ENCODE assay signal across 8 mouse cellular contexts in the genomic region with DNA sequence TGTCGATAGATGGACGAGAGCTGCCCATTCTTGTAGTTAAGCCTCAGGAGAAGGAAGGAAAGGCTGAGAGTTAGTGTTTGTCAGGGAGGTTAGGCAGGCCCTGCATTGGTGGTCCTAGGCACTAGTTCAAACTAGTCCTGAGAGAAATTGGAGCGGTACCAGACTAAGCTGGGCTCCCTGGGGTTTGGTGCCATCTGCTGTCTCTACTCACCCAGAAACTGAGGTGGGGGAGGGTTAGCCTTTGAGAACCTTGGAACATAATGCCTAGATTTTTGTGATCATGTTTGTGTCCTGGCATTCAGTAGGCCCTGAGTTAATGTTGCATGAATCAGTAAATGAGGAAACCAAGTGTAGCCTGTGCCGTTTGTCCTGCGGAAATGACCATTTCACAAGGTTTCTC. TPM values are rescaled to one million over a fixed set of nuclear protein-coding genes. Genes with fewer than 3 reads are reported as not detected.
DNase-seq lines count a peak whose midpoint lies in the region; ATAC-seq and TF ChIP-seq lines count a peak whose summit lies in the region.

No protein-coding gene starts in this region.

- no peaks in the 10 kb centered on the region for H3K9me3 ChIP-seq in ES-E14 (ENCODE audit: control insufficient read depth, insufficient read depth, low read depth, low read length)
- no peaks in the 10 kb centered on the region for H3K9me3 ChIP-seq in hindbrain, embryonic 11.5 days (ENCODE audit: control insufficient read depth, low read length)
- no peaks in the 10 kb centered on the region for H3K9me3 ChIP-seq in midbrain, embryonic 10.5 days (replicated peaks)
- H3K9me3 ChIP-seq in stomach, postnatal 0 days (ENCODE audit: control insufficient read depth, low read length), result no peaks in the 10 kb centered on the region

- H3K9ac ChIP-seq in ES-E14 (ENCODE audit: insufficient read depth, low read depth, low read length, poor library complexity, severe bottlenecking), result peak overlapping the region; percentile 98
- H3K9ac ChIP-seq in hindbrain, embryonic 11.5 days (ENCODE audit: low read depth, low read length), result peak overlapping the region; percentile 96
- peak overlapping the region; percentile 96 for H3K9ac ChIP-seq in stomach, postnatal 0 days (ENCODE audit: low read length)

- H3K4me2 ChIP-seq in hindbrain, embryonic 11.5 days (replicated peaks; ENCODE audit: low read depth, low read length), result peak overlapping the region; percentile 98
- peak overlapping the region; percentile 87 for H3K4me2 ChIP-seq in stomach, postnatal 0 days (replicated peaks; ENCODE audit: low read depth)

- H3K27me3 ChIP-seq in hindbrain, embryonic 11.5 days (ENCODE audit: control insufficient read depth, insufficient read depth, low read length), result no peaks in the 10 kb centered on the region
- no peaks in the 10 kb centered on the region for H3K27me3 ChIP-seq in midbrain, embryonic 10.5 days (ENCODE audit: low read depth, poor library complexity, severe bottlenecking)
- H3K27me3 ChIP-seq in stomach, postnatal 0 days (ENCODE audit: control insufficient read depth, insufficient read depth, low read length), result no peaks in the 10 kb centered on the region

- TF ChIP-seq EP300 in stomach, postnatal 0 days (optimal IDR thresholded peaks at IDR 0.05), result no peak

- in situ Hi-C loops in ES-E14 (cut with MboI; ENCODE audit: low sequenced_read_pairs in 2 of 2, unreplicated experiment in 2 of 2), result no loop called here

- TF ChIP-seq CTCF in cortical plate, adult 2 months (IDR thresholded peaks at IDR 0.05; ENCODE audit: extremely low read depth, insufficient read depth, low read length), result peak; percentile 54
- peak; percentile 65 for TF ChIP-seq CTCF in stomach, postnatal 0 days (IDR thresholded peaks at IDR 0.05; ENCODE audit: low read depth)

- H3K27ac ChIP-seq in ES-E14 (ENCODE audit: insufficient read depth, low read depth, low read length, poor library complexity, severe bottlenecking), result no peak overlapping the region
- H3K27ac ChIP-seq in cortical plate, adult 2 months (ENCODE audit: insufficient read depth, low read length), result no peak overlapping the region
- H3K27ac ChIP-seq in hindbrain, embryonic 11.5 days (ENCODE audit: low read depth, low read length), result 0 out of 2 replicates have a peak overlapping the region, but pooled peaks have one; percentile 24
- peak overlapping the region; percentile 98 for H3K27ac ChIP-seq in midbrain, embryonic 10.5 days (replicated peaks)
- peak overlapping the region; percentile 100 for H3K27ac ChIP-seq in stomach, postnatal 0 days (replicated peaks)

- DNase-seq in adrenal gland, adult (ENCODE audit: inconsistent age in 2 of 2, low spot score in 1 of 2), result peak; percentile 41 to 80
- no peak for DNase-seq in adrenal gland, postnatal 4 days (ENCODE audit: low spot score in 2 of 2)
- no peak for DNase-seq in ES-E14 (ENCODE audit: low read depth, low spot score)
- peak; percentile 35 for DNase-seq in hindbrain, embryonic 11.5 days (ENCODE audit: low spot score)
- peak; percentile 39 to 59 for DNase-seq in layer of hippocampus, postnatal 36 days
- DNase-seq in midbrain, embryonic 10.5 days (ENCODE audit: low spot score), result no peak
- DNase-seq in stomach, postnatal 0 days (ENCODE audit: low spot score), result peak; percentile 42

- H3K4me1 ChIP-seq in ES-E14 (ENCODE audit: control insufficient read depth in 2 of 2, insufficient read depth in 2 of 2, low read length in 2 of 2, poor library complexity in 1 of 2), result peaks cover 2 to 3% of the 10 kb centered on the region in 2 experiments; a peak in 2 of 4 replicates
- peaks cover 5% of the 10 kb centered on the region; the same call in 1 of the 2 replicates for H3K4me1 ChIP-seq in cortical plate, adult 2 months (ENCODE audit: control insufficient read depth, insufficient read depth, low read length)
- H3K4me1 ChIP-seq in hindbrain, embryonic 11.5 days (replicated peaks; ENCODE audit: control insufficient read depth, insufficient read depth, low read length), result peaks cover 8% of the 10 kb centered on the region
- peaks cover 36% of the 10 kb centered on the region for H3K4me1 ChIP-seq in midbrain, embryonic 10.5 days
- 0 out of 2 replicates have a peak, but pooled peaks cover 3% of the 10 kb centered on the region for H3K4me1 ChIP-seq in stomach, postnatal 0 days (replicated peaks; ENCODE audit: control insufficient read depth, insufficient read depth)

- no peak for ATAC-seq in hindbrain, embryonic 11.5 days (ENCODE audit: low FRiP score)
- ATAC-seq in stomach, postnatal 0 days (ENCODE audit: low FRiP score, low TSS enrichment), result no peak

- no peak for TF ChIP-seq POLR2A in cortical plate, adult 2 months (IDR thresholded peaks at IDR 0.05; ENCODE audit: extremely low read depth, insufficient read depth, low read length)

- peaks cover 10% of the 10 kb centered on the region; the same call in 1 of the 2 replicates for H3K36me3 ChIP-seq in ES-E14 (ENCODE audit: control insufficient read depth, insufficient read depth, low read length, poor library complexity, severe bottlenecking)
- H3K36me3 ChIP-seq in hindbrain, embryonic 11.5 days (ENCODE audit: control insufficient read depth, insufficient read depth, low read length), result peaks cover 4% of the 10 kb centered on the region; the same call in 1 of the 2 replicates
- H3K36me3 ChIP-seq in midbrain, embryonic 10.5 days, result peaks cover 41% of the 10 kb centered on the region
- peaks cover 9% of the 10 kb centered on the region; the same call in 1 of the 2 replicates for H3K36me3 ChIP-seq in stomach, postnatal 0 days (ENCODE audit: control insufficient read depth, insufficient read depth, low read length)

- WGBS in hindbrain, embryonic 11.5 days, result 40% methylated on average over 5 of the region's 5 CpGs
- WGBS in midbrain, embryonic 10.5 days, result 44% methylated on average over 5 of the region's 5 CpGs
- WGBS in stomach, postnatal 0 days, result 30% methylated on average over 5 of the region's 5 CpGs

- peak overlapping the region; percentile 89 to 97 for H3K4me3 ChIP-seq in ES-E14 (ENCODE audit: insufficient read depth in 1 of 2, low read depth in 1 of 2, low read length in 2 of 2, poor library complexity in 1 of 2, severe bottlenecking in 1 of 2)
- H3K4me3 ChIP-seq in cortical plate, adult 2 months (ENCODE audit: insufficient read depth, low read length), result peak overlapping the region; percentile 84
- peak overlapping the region; percentile 97 for H3K4me3 ChIP-seq in hindbrain, embryonic 11.5 days (ENCODE audit: low read depth, low read length)
- H3K4me3 ChIP-seq in midbrain, embryonic 10.5 days, result peak overlapping the region; percentile 99
- H3K4me3 ChIP-seq in stomach, postnatal 0 days (ENCODE audit: low read depth, low read length), result peak overlapping the region; percentile 92

TF ChIP-seq in ES-E14, 5 proteins besides CTCF, POLR2A, EP300 and RAD21:
- TF ChIP-seq CHD2 (IDR thresholded peaks at IDR 0.05; ENCODE audit: low read depth, low read length) (no peak), MAFK (IDR thresholded peaks at IDR 0.05; ENCODE audit: insufficient read depth, low read depth, low read length) (no peak), HCFC1 (IDR thresholded peaks at IDR 0.05; ENCODE audit: borderline replicate concordance, insufficient read depth, low read length) (no peak), ZC3H11A (IDR thresholded peaks at IDR 0.05; ENCODE audit: borderline replicate concordance, low read depth, low read length) (no peak), ZNF384 (IDR thresholded peaks at IDR 0.05; ENCODE audit: low read depth, low read length) (no peak)

RNA-seq across cellular contexts. Expression of gene Brpf1, which starts 1.2 kb away (rescaled TPM):
- 10 to 100 TPM; 40.6 to 46.3 TPM for total RNA-seq in adrenal gland, postnatal 4 days (2021)
- total RNA-seq in ES-E14 (2012; rRNA removed), result 38.8 and 43.1 TPM in 2 replicates
- 24.2 and 26.6 TPM in 2 replicates for polyA plus RNA-seq in cortical plate, adult 2 months (2012; rRNA removed)
- 19.4 and 22.0 TPM in 2 replicates for polyA plus RNA-seq in hindbrain, embryonic 11.5 days (2014; fragmentation: Nextera tagmentation; extraction: Ambion mirVana)
- total RNA-seq in layer of hippocampus, postnatal 36 days (2021), result 10 to 100 TPM; 36.3 to 39.4 TPM
- polyA plus RNA-seq in midbrain, embryonic 10.5 days (2016; fragmentation: Nextera tagmentation; extraction: Ambion mirVana), result 22.4 and 26.2 TPM in 2 replicates
- polyA plus RNA-seq in stomach, postnatal 0 days (2015; fragmentation: Nextera tagmentation; extraction: Ambion mirVana), result 6.5 and 6.6 TPM in 2 replicates

RNA-seq across cellular contexts. Expression of gene Ogg1, which starts 18.6 kb away (rescaled TPM):
- total RNA-seq in adrenal gland, postnatal 4 days (2021), result 10 to 100 TPM; 14.5 to 18.7 TPM
- 11.9 and 13.0 TPM in 2 replicates for total RNA-seq in ES-E14 (2012; rRNA removed)
- polyA plus RNA-seq in cortical plate, adult 2 months (2012; rRNA removed), result 13.7 and 14.3 TPM in 2 replicates
- 10.5 and 10.6 TPM in 2 replicates for polyA plus RNA-seq in hindbrain, embryonic 11.5 days (2014; fragmentation: Nextera tagmentation; extraction: Ambion mirVana)
- total RNA-seq in layer of hippocampus, postnatal 36 days (2021), result 1 to 10 TPM; 8.3 to 9.5 TPM
- 16.1 and 18.8 TPM in 2 replicates for polyA plus RNA-seq in midbrain, embryonic 10.5 days (2016; fragmentation: Nextera tagmentation; extraction: Ambion mirVana)
- 6.8 and 7.8 TPM in 2 replicates for polyA plus RNA-seq in stomach, postnatal 0 days (2015; fragmentation: Nextera tagmentation; extraction: Ambion mirVana)

RNA-seq across cellular contexts. Expression of gene Cpne9, which starts 26.0 kb away (rescaled TPM):
- under 1 TPM; 0.45 to 0.62 TPM for total RNA-seq in adrenal gland, postnatal 4 days (2021)
- 1.7 and 2.9 TPM in 2 replicates for total RNA-seq in ES-E14 (2012; rRNA removed)
- polyA plus RNA-seq in cortical plate, adult 2 months (2012; rRNA removed), result 136 and 163 TPM in 2 replicates
- polyA plus RNA-seq in hindbrain, embryonic 11.5 days (2014; fragmentation: Nextera tagmentation; extraction: Ambion mirVana), result 0.24 and 0.29 TPM in 2 replicates
- total RNA-seq in layer of hippocampus, postnatal 36 days (2021), result 10 to 100 TPM; 17.6 to 22.7 TPM
- 0.27 and 0.38 TPM in 2 replicates for polyA plus RNA-seq in midbrain, embryonic 10.5 days (2016; fragmentation: Nextera tagmentation; extraction: Ambion mirVana)
- polyA plus RNA-seq in stomach, postnatal 0 days (2015; fragmentation: Nextera tagmentation; extraction: Ambion mirVana), result 0.11 TPM in 1 of 2 replicates, not detected in the other

RNA-seq across cellular contexts. Expression of gene Camk1, which starts 35.6 kb away (rescaled TPM):
- 10 to 100 TPM; 54.2 to 58.7 TPM for total RNA-seq in adrenal gland, postnatal 4 days (2021)
- 8.5 and 9.4 TPM in 2 replicates for total RNA-seq in ES-E14 (2012; rRNA removed)
- 119 and 123 TPM in 2 replicates for polyA plus RNA-seq in cortical plate, adult 2 months (2012; rRNA removed)
- polyA plus RNA-seq in hindbrain, embryonic 11.5 days (2014; fragmentation: Nextera tagmentation; extraction: Ambion mirVana), result 56.3 and 57.7 TPM in 2 replicates
- total RNA-seq in layer of hippocampus, postnatal 36 days (2021), result 10 to 100 TPM; 48.6 to 50.1 TPM
- polyA plus RNA-seq in midbrain, embryonic 10.5 days (2016; fragmentation: Nextera tagmentation; extraction: Ambion mirVana), result 47.2 and 54.3 TPM in 2 replicates
- polyA plus RNA-seq in stomach, postnatal 0 days (2015; fragmentation: Nextera tagmentation; extraction: Ambion mirVana), result 52.7 and 52.9 TPM in 2 replicates

Comparison
In these comparisons a context has a peak if more than half of its experiments do, and no peak if none do; other contexts are left out.
1. DNase-seq: peak in adrenal gland, adult (2 of 2), hindbrain, embryonic 11.5 days (single experiment), layer of hippocampus, postnatal 36 days (2 of 2) and stomach, postnatal 0 days (single experiment); none in adrenal gland, postnatal 4 days (0 of 2), ES-E14 (single experiment) and midbrain, embryonic 10.5 days (single experiment).
2. H3K27ac ChIP-seq: peak in hindbrain, embryonic 11.5 days (single experiment), midbrain, embryonic 10.5 days (single experiment) and stomach, postnatal 0 days (single experiment); none in ES-E14 (single experiment) and cortical plate, adult 2 months (single experiment).
3. RNA of gene Cpne9, which starts 26.0 kb away (polyA plus RNA-seq): 136 to 163 TPM in cortical plate, adult 2 months; 0.27 to 0.38 TPM in midbrain, embryonic 10.5 days, 0.24 to 0.29 TPM in hindbrain, embryonic 11.5 days and 0.11 TPM in stomach, postnatal 0 days; every median in the first group is over 10 times any median in the second.
4. Peak in every context shown above with its lines, with median percentiles within 50 percentile points of each other: H3K4me3 ChIP-seq and H3K9ac ChIP-seq.